Mouse (Mus musculus): Measurements from ENCODE around the gene Fgfr3. TPM values are rescaled to one million over a fixed set of nuclear protein-coding genes. Genes with fewer than 3 reads are reported as not detected.

The Fgfr3 gene
- total RNA-seq, 1 experiment: 3.9 TPM

GRCm38 (mm10) chr5:33777195-33777594 is 55.7 kb downstream of the Fgfr3 start:
- in situ Hi-C loops (cut with MboI; ENCODE audit: low sequenced_read_pairs in 2 of 2, unreplicated experiment in 2 of 2): no loop called here
- Histone ChIP-seq H3K9me3 (ENCODE audit: control insufficient read depth, insufficient read depth, low read depth, low read length) (no peaks in the 10 kb centered on the region), H3K27ac (ENCODE audit: insufficient read depth, low read depth, low read length, poor library complexity, severe bottlenecking) (no peak overlapping the region), H3K9ac (ENCODE audit: insufficient read depth, low read depth, low read length, poor library complexity, severe bottlenecking) (no peak overlapping the region), H3K36me3 (ENCODE audit: control insufficient read depth, insufficient read depth, low read length, poor library complexity, severe bottlenecking) (peaks cover 10% of the 10 kb centered on the region; the same call in 1 of the 2 replicates), H3K4me1 (ENCODE audit: control insufficient read depth in 2 of 2, insufficient read depth in 2 of 2, low read length in 2 of 2, poor library complexity in 1 of 2) (peaks cover 0 to 2% of the 10 kb centered on the region in 2 experiments; a peak in 1 of 4 replicates), H3K4me3 (ENCODE audit: insufficient read depth in 1 of 2, low read depth in 1 of 2, low read length in 2 of 2, poor library complexity in 1 of 2, severe bottlenecking in 1 of 2) (no peak overlapping the region)
- DNase-seq (ENCODE audit: low read depth, low spot score): no peak
- TF ChIP-seq CHD2 (IDR thresholded peaks at IDR 0.05; ENCODE audit: low read depth, low read length) (no peak), HCFC1 (IDR thresholded peaks at IDR 0.05; ENCODE audit: borderline replicate concordance, insufficient read depth, low read length) (no peak), ZC3H11A (IDR thresholded peaks at IDR 0.05; ENCODE audit: borderline replicate concordance, low read depth, low read length) (no peak), MAFK (IDR thresholded peaks at IDR 0.05; ENCODE audit: insufficient read depth, low read depth, low read length) (no peak), ZNF384 (IDR thresholded peaks at IDR 0.05; ENCODE audit: low read depth, low read length) (no peak)

DNA sequence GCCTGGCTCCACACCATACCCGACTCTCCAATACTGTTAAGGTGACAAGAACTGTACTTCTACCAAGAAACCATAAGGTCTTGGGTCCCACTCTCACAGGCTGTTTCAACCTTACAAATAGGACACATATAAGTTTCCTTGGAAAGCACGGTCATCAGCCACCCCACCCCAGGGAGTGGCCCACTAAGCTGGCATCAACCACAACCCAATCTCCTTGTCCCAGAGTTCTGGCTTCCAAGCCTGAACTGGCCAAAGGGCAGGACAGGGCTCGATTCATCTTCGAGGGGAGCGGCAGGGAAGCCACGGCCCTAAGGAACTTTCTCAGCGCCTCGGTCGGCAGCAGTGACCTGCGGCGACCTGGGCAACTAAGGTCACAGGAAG is 60.5 kb downstream of the Fgfr3 start:
- Histone ChIP-seq H3K4me1 (ENCODE audit: control insufficient read depth in 2 of 2, insufficient read depth in 2 of 2, low read length in 2 of 2, poor library complexity in 1 of 2) (peaks cover 0 to 2% of the 10 kb centered on the region in 2 experiments; a peak in 1 of 4 replicates), H3K4me3 (ENCODE audit: insufficient read depth in 1 of 2, low read depth in 1 of 2, low read length in 2 of 2, poor library complexity in 1 of 2, severe bottlenecking in 1 of 2) (peak overlapping the region; percentile 88 to 98), H3K36me3 (ENCODE audit: control insufficient read depth, insufficient read depth, low read length, poor library complexity, severe bottlenecking) (peaks cover 5% of the 10 kb centered on the region; the same call in 1 of the 2 replicates), H3K9me3 (ENCODE audit: control insufficient read depth, insufficient read depth, low read depth, low read length) (no peaks in the 10 kb centered on the region), H3K27ac (ENCODE audit: insufficient read depth, low read depth, low read length, poor library complexity, severe bottlenecking) (no peak overlapping the region), H3K9ac (ENCODE audit: insufficient read depth, low read depth, low read length, poor library complexity, severe bottlenecking) (peak overlapping the region; percentile 91)
- no peak for TF ChIP-seq ZNF384 (IDR thresholded peaks at IDR 0.05; ENCODE audit: low read depth, low read length)
- no peak for TF ChIP-seq CHD2 (IDR thresholded peaks at IDR 0.05; ENCODE audit: low read depth, low read length)
- no peak for TF ChIP-seq HCFC1 (IDR thresholded peaks at IDR 0.05; ENCODE audit: borderline replicate concordance, insufficient read depth, low read length)
- no peak for TF ChIP-seq ZC3H11A (IDR thresholded peaks at IDR 0.05; ENCODE audit: borderline replicate concordance, low read depth, low read length)
- no peak for TF ChIP-seq MAFK (IDR thresholded peaks at IDR 0.05; ENCODE audit: insufficient read depth, low read depth, low read length)
- no peak for DNase-seq (ENCODE audit: low read depth, low spot score)
- in situ Hi-C loops (cut with MboI; ENCODE audit: low sequenced_read_pairs in 2 of 2, unreplicated experiment in 2 of 2): no loop called here

DNA sequence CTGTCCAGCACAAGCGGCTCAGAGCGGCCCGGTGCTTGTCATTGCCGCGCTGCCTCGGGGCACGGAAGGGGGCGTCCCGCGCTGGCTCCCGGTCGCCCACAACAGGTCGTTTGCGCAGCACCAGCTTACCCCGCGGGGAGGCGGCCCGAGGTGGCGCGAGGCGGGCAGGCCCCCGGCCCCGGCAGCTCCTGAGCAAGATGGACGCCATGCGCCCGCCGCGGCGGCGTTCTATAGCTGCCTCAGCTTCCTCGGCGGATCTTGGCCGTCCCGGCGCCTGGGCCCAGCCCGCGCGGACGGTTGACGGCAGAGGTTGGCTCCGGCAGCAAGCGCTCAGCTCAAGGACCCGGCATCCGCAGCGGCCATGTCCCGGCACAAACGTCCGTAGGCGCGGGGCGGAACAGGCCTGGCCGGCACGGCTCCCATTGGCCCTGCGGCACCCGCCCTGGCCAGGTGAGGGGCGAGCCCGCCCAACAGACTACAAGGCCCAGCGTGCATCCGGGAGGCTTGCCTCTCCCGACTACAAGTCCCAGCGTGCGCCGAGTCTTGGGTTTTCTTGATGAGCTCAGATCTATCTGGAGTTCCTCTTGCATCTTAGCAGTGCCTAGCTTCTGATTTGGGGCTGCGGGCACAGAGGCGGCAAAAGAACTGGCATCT is 61.0 kb downstream of the Fgfr3 start, which contains the start of gene Letm1:
Letm1 (minus strand) TSS at position 473 of the 654 bp plus-strand sequence.
- TF ChIP-seq ZNF384 (IDR thresholded peaks at IDR 0.05; ENCODE audit: low read depth, low read length) (no peak), CHD2 (IDR thresholded peaks at IDR 0.05; ENCODE audit: low read depth, low read length) (no peak), HCFC1 (IDR thresholded peaks at IDR 0.05; ENCODE audit: borderline replicate concordance, insufficient read depth, low read length) (peak; percentile 94)
- Histone ChIP-seq H3K9ac (ENCODE audit: insufficient read depth, low read depth, low read length, poor library complexity, severe bottlenecking) (peak within 1 kb of the TSS; percentile 91), H3K4me1 (ENCODE audit: control insufficient read depth in 2 of 2, insufficient read depth in 2 of 2, low read length in 2 of 2, poor library complexity in 1 of 2) (peaks cover 0 to 2% of the 10 kb centered on the region in 2 experiments; a peak in 1 of 4 replicates), H3K4me3 (ENCODE audit: insufficient read depth in 1 of 2, low read depth in 1 of 2, low read length in 2 of 2, poor library complexity in 1 of 2, severe bottlenecking in 1 of 2) (peak within 1 kb of the TSS; percentile 88 to 98), H3K36me3 (ENCODE audit: control insufficient read depth, insufficient read depth, low read length, poor library complexity, severe bottlenecking) (peaks cover 4% of the 10 kb centered on the region; the same call in 1 of the 2 replicates), H3K9me3 (ENCODE audit: control insufficient read depth, insufficient read depth, low read depth, low read length) (no peaks in the 10 kb centered on the region), H3K27ac (ENCODE audit: insufficient read depth, low read depth, low read length, poor library complexity, severe bottlenecking) (peak within 1 kb of the TSS; percentile 35; the same call in 1 of the 2 replicates)
- in situ Hi-C loops (cut with MboI; ENCODE audit: low sequenced_read_pairs in 2 of 2, unreplicated experiment in 2 of 2): no loop called here
- peak; percentile 89 for DNase-seq (ENCODE audit: low read depth, low spot score)

DNA sequence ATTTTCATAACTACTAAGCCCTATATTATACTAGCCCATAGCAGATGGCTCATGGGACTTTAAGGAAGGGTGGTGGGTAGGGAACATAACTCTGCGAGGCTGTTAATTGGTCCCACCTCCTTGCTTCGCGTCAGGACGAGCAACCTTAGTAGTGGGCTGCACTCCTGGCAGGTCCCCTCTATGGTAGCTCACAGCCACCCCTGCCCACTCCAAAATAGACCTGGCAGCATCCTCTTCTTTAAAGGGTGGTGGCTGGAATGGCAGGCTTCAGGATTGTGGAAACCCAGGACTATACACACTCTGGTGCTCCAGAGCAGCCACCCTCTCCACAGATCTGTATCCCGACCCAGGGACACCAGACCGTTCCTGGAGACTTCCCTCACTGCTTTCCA is 61.5 kb downstream of the Fgfr3 start:
- H3K9ac ChIP-seq (ENCODE audit: insufficient read depth, low read depth, low read length, poor library complexity, severe bottlenecking): peak overlapping the region; percentile 47; the same call in 1 of the 2 replicates
- DNase-seq (ENCODE audit: low read depth, low spot score): no peak
- in situ Hi-C loops (cut with MboI; ENCODE audit: low sequenced_read_pairs in 2 of 2, unreplicated experiment in 2 of 2): no loop called here
- no peak overlapping the region for H3K27ac ChIP-seq (ENCODE audit: insufficient read depth, low read depth, low read length, poor library complexity, severe bottlenecking)
- H3K4me3 ChIP-seq (ENCODE audit: insufficient read depth in 1 of 2, low read depth in 1 of 2, low read length in 2 of 2, poor library complexity in 1 of 2, severe bottlenecking in 1 of 2): peak overlapping the region; percentile 88 to 98
- peaks cover 0 to 2% of the 10 kb centered on the region in 2 experiments; a peak in 1 of 4 replicates for H3K4me1 ChIP-seq (ENCODE audit: control insufficient read depth in 2 of 2, insufficient read depth in 2 of 2, low read length in 2 of 2, poor library complexity in 1 of 2)
- TF ChIP-seq CHD2 (IDR thresholded peaks at IDR 0.05; ENCODE audit: low read depth, low read length) (no peak), HCFC1 (IDR thresholded peaks at IDR 0.05; ENCODE audit: borderline replicate concordance, insufficient read depth, low read length) (no peak), ZNF384 (IDR thresholded peaks at IDR 0.05; ENCODE audit: low read depth, low read length) (no peak), MAFK (IDR thresholded peaks at IDR 0.05; ENCODE audit: insufficient read depth, low read depth, low read length) (no peak), ZC3H11A (IDR thresholded peaks at IDR 0.05; ENCODE audit: borderline replicate concordance, low read depth, low read length) (no peak)
- H3K36me3 ChIP-seq (ENCODE audit: control insufficient read depth, insufficient read depth, low read length, poor library complexity, severe bottlenecking): no peaks in the 10 kb centered on the region
- no peaks in the 10 kb centered on the region for H3K9me3 ChIP-seq (ENCODE audit: control insufficient read depth, insufficient read depth, low read depth, low read length)

Other genes starting within 250 kb of the Fgfr3 start
- gene Fam53a, start 92.0 kb upstream of the Fgfr3 start, total RNA-seq (2012; rRNA removed): 21.4 and 22.4 TPM in 2 replicates
- 0.13 TPM in 1 of 2 replicates, not detected in the other for gene Gm9903, start 91.7 kb upstream of the Fgfr3 start, total RNA-seq (2012; rRNA removed)
- 98.6 and 123 TPM in 2 replicates for gene Slbp, start 69.1 kb upstream of the Fgfr3 start, total RNA-seq (2012; rRNA removed)
- 120 and 132 TPM in 2 replicates for gene Tacc3, start 63.5 kb upstream of the Fgfr3 start, total RNA-seq (2012; rRNA removed)
- gene Tmem129, start 63.3 kb upstream of the Fgfr3 start, total RNA-seq (2012; rRNA removed): 15.0 and 17.8 TPM in 2 replicates
- gene Letm1, start 61.1 kb downstream of the Fgfr3 start, total RNA-seq (2012; rRNA removed): 36.5 and 49.4 TPM in 2 replicates
- 31.3 and 39.2 TPM in 2 replicates for gene Nsd2, start 99.1 kb downstream of the Fgfr3 start, total RNA-seq (2012; rRNA removed)
- gene Nelfa, start 214.7 kb downstream of the Fgfr3 start, total RNA-seq (2012; rRNA removed): 42.0 and 43.0 TPM in 2 replicates